Comparison of ENCODE assay signal across 11 mouse cellular contexts in genomic region chr7:24474811-24475506, GRCm38 (mm10). TPM values are rescaled to one million over a fixed set of nuclear protein-coding genes. Genes with fewer than 3 reads are reported as not detected.
A peak's percentile ranks its signal among the peaks of the same experiment; 100 is the strongest.
DNase-seq lines count a peak whose midpoint lies in the region; ATAC-seq and TF ChIP-seq lines count a peak whose summit lies in the region.
"Had no signal": no experiment of that assay in that cellular context is flagged by ENCODE, and none has a peak within 500 bp of the region (broad histone marks: within the 10 kb centered on the region; RNA-seq: fewer than 3 reads in every experiment).

No protein-coding gene starts in this region.

- intact Hi-C loops in heart, adult 2 months (cut with DNase I): loop anchor here (1.0 to 5.0 kb wide), 5 partner anchors 32 to 187 kb away; partner anchors contain the start of gene Zfp428
- intact Hi-C loops in heart, postnatal 25 days (cut with DNase I): loop anchor here (5.0 to 10.0 kb wide), 2 partner anchors 72 to 180 kb away; partner anchors contain the start of genes Pinlyp and Xrcc1

- no peaks in the 10 kb centered on the region for H3K79me2 ChIP-seq in heart, adult 2 months (replicated peaks; ENCODE audit: control insufficient read depth, insufficient read depth, low read length)

- H3K9me3 ChIP-seq in stomach, postnatal 0 days (ENCODE audit: control insufficient read depth, low read length): no peaks in the 10 kb centered on the region

- H3K4me2 ChIP-seq in stomach, postnatal 0 days (replicated peaks; ENCODE audit: low read depth): no peak overlapping the region

- H3K27ac ChIP-seq in heart, adult 2 months: no peak overlapping the region
- H3K27ac ChIP-seq in stomach, postnatal 0 days (replicated peaks): no peak overlapping the region

- no peak overlapping the region for H3K9ac ChIP-seq in heart, adult 2 months (ENCODE audit: low read depth, low read length)
- no peak overlapping the region for H3K9ac ChIP-seq in stomach, postnatal 0 days (ENCODE audit: low read length)

- peak; percentile 46 for TF ChIP-seq CTCF in heart, adult 2 months (IDR thresholded peaks at IDR 0.05)
- TF ChIP-seq CTCF in stomach, postnatal 0 days (IDR thresholded peaks at IDR 0.05; ENCODE audit: low read depth): peak; percentile 46; the same call in 1 of the 2 replicates

- no peak for ATAC-seq in stomach, postnatal 0 days (ENCODE audit: low FRiP score, low TSS enrichment)

- TF ChIP-seq EP300 in heart, adult 2 months (IDR thresholded peaks at IDR 0.05; ENCODE audit: insufficient read depth, low read depth, low read length): no peak
- no peak for TF ChIP-seq EP300 in stomach, postnatal 0 days (optimal IDR thresholded peaks at IDR 0.05)

- no peaks in the 10 kb centered on the region for H3K4me1 ChIP-seq in heart, adult 2 months (ENCODE audit: control insufficient read depth, insufficient read depth, low read length)
- no peaks in the 10 kb centered on the region for H3K4me1 ChIP-seq in stomach, postnatal 0 days (replicated peaks; ENCODE audit: control insufficient read depth, insufficient read depth)

- no peak for TF ChIP-seq POLR2A in heart, adult 2 months (IDR thresholded peaks at IDR 0.05; ENCODE audit: insufficient read depth, low read depth, low read length)

- no peak for DNase-seq in heart, adult 2 months
- no peak for DNase-seq in heart, postnatal 25 days (ENCODE audit: low spot score)
- DNase-seq in right cerebral cortex, postnatal 14 days: peak; percentile 48
- no peak for DNase-seq in right cerebral cortex, postnatal 25 days
- DNase-seq in kidney, postnatal 4 days: peak; percentile 36 to 58
- DNase-seq in stomach, postnatal 0 days (ENCODE audit: low spot score): no peak
- no peak for DNase-seq in adrenal gland, postnatal 25 days
- no peak for DNase-seq in Muller cell, postnatal 12 days (ENCODE audit: inconsistent ontology term)
- DNase-seq: right cerebral cortex, postnatal 4 days had no signal

- no peaks in the 10 kb centered on the region for H3K27me3 ChIP-seq in heart, adult 2 months (ENCODE audit: control insufficient read depth, insufficient read depth, low read length)
- no peaks in the 10 kb centered on the region for H3K27me3 ChIP-seq in stomach, postnatal 0 days (ENCODE audit: control insufficient read depth, insufficient read depth, low read length)

- no peak overlapping the region for H3K4me3 ChIP-seq in heart, adult 2 months
- no peak overlapping the region for H3K4me3 ChIP-seq in stomach, postnatal 0 days (ENCODE audit: low read depth, low read length)

- H3K36me3 ChIP-seq in heart, adult 2 months (ENCODE audit: control insufficient read depth, insufficient read depth, low read length): no peaks in the 10 kb centered on the region
- no peaks in the 10 kb centered on the region; the same call in none of the 2 replicates for H3K36me3 ChIP-seq in stomach, postnatal 0 days (ENCODE audit: control insufficient read depth, insufficient read depth, low read length)
- H3K36me3 ChIP-seq: G1E had no signal

- WGBS in heart, adult 2 months: 55% methylated on average over 21 of the region's 21 CpGs
- 52% methylated on average over 21 of the region's 21 CpGs for WGBS in stomach, postnatal 0 days

RNA-seq across cellular contexts. Expression of gene Cadm4, which starts 6.9 kb away (rescaled TPM):
- total RNA-seq in heart, adult 2 months (2021): 10 to 100 TPM; 14.0 to 14.7 TPM
- polyA plus RNA-seq in heart, adult 2 months (2012; rRNA removed): 17.0 and 20.4 TPM in 2 replicates
- 10 to 100 TPM; 13.1 to 13.9 TPM for total RNA-seq in heart, postnatal 25 days (2021)
- 3.4 and 4.5 TPM in 2 replicates for polyA plus RNA-seq in stomach, postnatal 0 days (2015; fragmentation: Nextera tagmentation; extraction: Ambion mirVana)
- total RNA-seq in adrenal gland, postnatal 25 days (2021): 2.4 and 3.8 TPM in 2 replicates
- total RNA-seq: G1E; megakaryocyte, adult 5-6 weeks had no signal

RNA-seq across cellular contexts. Expression of gene Plaur, which starts 12.7 kb away (rescaled TPM):
- total RNA-seq in heart, adult 2 months (2021): 1 to 10 TPM; 3.3 to 3.6 TPM
- polyA plus RNA-seq in heart, adult 2 months (2012; rRNA removed): 4.2 and 5.0 TPM in 2 replicates
- 1 to 10 TPM; 2.1 to 2.2 TPM for total RNA-seq in heart, postnatal 25 days (2021)
- polyA plus RNA-seq in stomach, postnatal 0 days (2015; fragmentation: Nextera tagmentation; extraction: Ambion mirVana): 26.8 and 28.8 TPM in 2 replicates
- 5.6 and 7.8 TPM in 2 replicates for total RNA-seq in adrenal gland, postnatal 25 days (2021)

RNA-seq across cellular contexts. Expression of gene Irgc1, which starts 22.9 kb away (rescaled TPM):
- not detected for total RNA-seq in heart, adult 2 months (2021)
- polyA plus RNA-seq in heart, adult 2 months (2012; rRNA removed): 0.67 and 0.88 TPM in 2 replicates
- not detected for total RNA-seq in heart, postnatal 25 days (2021)
- polyA plus RNA-seq in stomach, postnatal 0 days (2015; fragmentation: Nextera tagmentation; extraction: Ambion mirVana): 0.05 and 0.10 TPM in 2 replicates
- not detected in 2 replicates for total RNA-seq in adrenal gland, postnatal 25 days (2021)

RNA-seq across cellular contexts. Expression of gene Zfp428, which starts 31.8 kb away (rescaled TPM):
- total RNA-seq in heart, adult 2 months (2021): 10 to 100 TPM; 14.5 to 14.9 TPM
- 12.3 and 28.7 TPM in 2 replicates for polyA plus RNA-seq in heart, adult 2 months (2012; rRNA removed)
- total RNA-seq in heart, postnatal 25 days (2021): 10 to 100 TPM; 15.1 to 15.6 TPM
- polyA plus RNA-seq in stomach, postnatal 0 days (2015; fragmentation: Nextera tagmentation; extraction: Ambion mirVana): 13.6 and 15.8 TPM in 2 replicates
- 6.2 and 7.0 TPM in 2 replicates for total RNA-seq in adrenal gland, postnatal 25 days (2021)

RNA-seq across cellular contexts. Expression of gene AC161166.1, which starts 37.3 kb away (rescaled TPM):
- total RNA-seq in heart, adult 2 months (2021): not detected
- 0.04 TPM in 1 of 2 replicates, not detected in the other for polyA plus RNA-seq in heart, adult 2 months (2012; rRNA removed)
- total RNA-seq in heart, postnatal 25 days (2021): not detected
- polyA plus RNA-seq in stomach, postnatal 0 days (2015; fragmentation: Nextera tagmentation; extraction: Ambion mirVana): 0.07 and 0.10 TPM in 2 replicates
- not detected in 2 replicates for total RNA-seq in adrenal gland, postnatal 25 days (2021)
- total RNA-seq: megakaryocyte, adult 5-6 weeks had no signal
- polyA plus RNA-seq: G1E had no signal

Comparison
In these comparisons a context has a peak if more than half of its experiments do, and no peak if none do; other contexts are left out.
1. DNase-seq: peak in right cerebral cortex, postnatal 14 days (single experiment) and kidney, postnatal 4 days (2 of 2); none in heart, adult 2 months (0 of 2), heart, postnatal 25 days (single experiment), right cerebral cortex, postnatal 25 days (single experiment), stomach, postnatal 0 days (single experiment), adrenal gland, postnatal 25 days (single experiment) and Muller cell, postnatal 12 days (single experiment).